Mouse (Mus musculus) A20 (cell line): ENCODE results near the gene Ccdc154.

ENCODE experiments used
- DNase-seq: peaks from one replicate; pipeline ENCODE4 v3.0.0-alpha.2; 2011; ENCODE audit warnings: low read depth, low spot score

Ccdc154 gene

GRCm38 (mm10) chr17:25184129-25184691, 21.9 kb downstream of the Ccdc154 start, which contains the start of gene BC003965:
TSS of gene BC003965 (plus strand) at chr17:25184554.
- peak; percentile 99 for DNase-seq

GRCm38 (mm10) chr17:25184961-25185360, 22.7 kb downstream of the Ccdc154 start:
- DNase-seq, result no peak

- no peak for DNase-seq
These were observed 25.5 kb downstream of the Ccdc154 start for GRCm38 (mm10) chr17:25187784-25188149.

- peak; percentile 84 for DNase-seq
These were observed 26.1 kb downstream of the Ccdc154 start, which contains the start of gene Unkl for GRCm38 (mm10) chr17:25188150-25189031. TSS of gene Unkl (plus strand) at chr17:25188397.

- no peak for DNase-seq
These were observed 26.8 kb downstream of the Ccdc154 start for GRCm38 (mm10) chr17:25189091-25189490.

GRCm38 (mm10) chr17:25202401-25202800, 40.1 kb downstream of the Ccdc154 start:
- no peak for DNase-seq

GRCm38 (mm10) chr17:25210006-25210405, 47.7 kb downstream of the Ccdc154 start:
- no peak for DNase-seq

GRCm38 (mm10) chr17:25210680-25211466, 48.6 kb downstream of the Ccdc154 start:
- no peak for DNase-seq

- no peak for DNase-seq
These were observed 49.4 kb downstream of the Ccdc154 start for GRCm38 (mm10) chr17:25211705-25212104.

- no peak for DNase-seq
These were observed 53.2 kb downstream of the Ccdc154 start for GRCm38 (mm10) chr17:25215431-25215830.

GRCm38 (mm10) chr17:25218967-25219366, 56.7 kb downstream of the Ccdc154 start:
- DNase-seq, result no peak

GRCm38 (mm10) chr17:25219492-25220295, 57.4 kb downstream of the Ccdc154 start:
- DNase-seq, result no peak

GRCm38 (mm10) chr17:25220746-25221145, 58.5 kb downstream of the Ccdc154 start:
- no peak for DNase-seq
